Mouse (Mus musculus) hindlimb bud, embryonic 11.5 days (tissue): ENCODE results near the gene Tbc1d10a.
"Not testable (repeated sequence)": the region's sequence is repeated elsewhere in the genome, so short reads cannot be mapped to it uniquely, and the experiment has no call there.

Experiments
- DNase-seq: peaks from one replicate; pipeline ENCODE4 v3.0.0-alpha.2; 2012; ENCODE audit warnings: low read depth, low spot score; ENCODE audit errors: extremely low spot score

Tbc1d10a gene

GRCm38 (mm10) chr11:4183511-4183910 is 3.1 kb upstream of the Tbc1d10a start:
- no peak for DNase-seq

GRCm38 (mm10) chr11:4184251-4184952 is 2.2 kb upstream of the Tbc1d10a start:
- DNase-seq: no peak

- not testable (repeated sequence) for DNase-seq
Observed at GRCm38 (mm10) chr11:4185480-4185879, 1.1 kb upstream of the Tbc1d10a start.

- no peak for DNase-seq
Observed at GRCm38 (mm10) chr11:4187318-4187700, 720 bp downstream of the Tbc1d10a start.

- DNase-seq: no peak
Observed at GRCm38 (mm10) chr11:4189182-4189581, 2.6 kb downstream of the Tbc1d10a start.

GRCm38 (mm10) chr11:4190677-4191076 is 4.1 kb downstream of the Tbc1d10a start:
- DNase-seq: no peak

- DNase-seq: no peak
Observed at GRCm38 (mm10) chr11:4192757-4193156, 6.2 kb downstream of the Tbc1d10a start.

GRCm38 (mm10) chr11:4193420-4193819 is 6.8 kb downstream of the Tbc1d10a start:
- no peak for DNase-seq

- no peak for DNase-seq
Observed at GRCm38 (mm10) chr11:4195597-4196031, 9.0 kb downstream of the Tbc1d10a start.

GRCm38 (mm10) chr11:4196636-4197035 is 10.0 kb downstream of the Tbc1d10a start:
- no peak for DNase-seq

- no peak for DNase-seq
Observed at GRCm38 (mm10) chr11:4197691-4198090, 11.1 kb downstream of the Tbc1d10a start.

GRCm38 (mm10) chr11:4201981-4202700 is 15.6 kb downstream of the Tbc1d10a start:
- DNase-seq: no peak

GRCm38 (mm10) chr11:4202995-4203704 is 16.6 kb downstream of the Tbc1d10a start:
- DNase-seq: no peak

- no peak for DNase-seq
Observed at GRCm38 (mm10) chr11:4203705-4204074, 17.1 kb downstream of the Tbc1d10a start.

GRCm38 (mm10) chr11:4205097-4205655 is 18.6 kb downstream of the Tbc1d10a start:
- no peak for DNase-seq

GRCm38 (mm10) chr11:4205951-4206350 is 19.4 kb downstream of the Tbc1d10a start:
- DNase-seq: no peak

- DNase-seq: no peak
Observed at GRCm38 (mm10) chr11:4206563-4206962, 20.0 kb downstream of the Tbc1d10a start.

GRCm38 (mm10) chr11:4207655-4208054 is 21.1 kb downstream of the Tbc1d10a start:
- DNase-seq: no peak

GRCm38 (mm10) chr11:4209556-4209955 is 23.0 kb downstream of the Tbc1d10a start:
- DNase-seq: no peak

- no peak for DNase-seq
Observed at GRCm38 (mm10) chr11:4210786-4211185, 24.2 kb downstream of the Tbc1d10a start.

GRCm38 (mm10) chr11:4213107-4213506 is 26.5 kb downstream of the Tbc1d10a start:
- DNase-seq: no peak

GRCm38 (mm10) chr11:4214572-4214971 is 28.0 kb downstream of the Tbc1d10a start:
- no peak for DNase-seq
